Mouse (Mus musculus) forebrain, embryonic 12.5 days (tissue): ENCODE results near the gene Slc25a41. TPM values are rescaled to one million over a fixed set of nuclear protein-coding genes. Genes with fewer than 3 reads are reported as not detected.

Experiments
- ATAC-seq: fragments of 200-750 bp; cut with Nextera tagmentation; 2 replicates; pipeline ENCODE4 v1.8.0; 2017; ENCODE audit warnings: moderate TSS enrichment; ENCODE audit not compliant: low FRiP score
- H3K27ac ChIP-seq: fragments of 300-500 bp; sonication (generic); 2 replicates; pipeline ENCODE4 v1.5.1; 2016; ENCODE audit warnings: mild to moderate bottlenecking
- H3K27me3 ChIP-seq: fragments of 300-500 bp; sonication (generic); 2 replicates; pipeline ENCODE4 v1.6.1; 2016; ENCODE audit warnings: mild to moderate bottlenecking
- H3K36me3 ChIP-seq: fragments of 300-500 bp; sonication (generic); replicated peaks from 2 replicates; pipeline ENCODE4 v1.6.1; 2016; ENCODE audit warnings: mild to moderate bottlenecking
- H3K4me1 ChIP-seq: fragments of 300-500 bp; sonication (generic); 2 replicates; pipeline ENCODE4 v1.6.1; 2016
- H3K4me2 ChIP-seq: fragments of 300-500 bp; sonication (generic); 2 replicates; pipeline ENCODE4 v1.6.1; 2016; ENCODE audit warnings: mild to moderate bottlenecking, moderate library complexity
- H3K4me3 ChIP-seq: fragments of 300-500 bp; sonication (generic); replicated peaks from 2 replicates; pipeline ENCODE4 v1.5.1; 2016; ENCODE audit warnings: mild to moderate bottlenecking
- H3K9ac ChIP-seq: fragments of 300-500 bp; sonication (generic); 2 replicates; pipeline ENCODE4 v1.6.1; 2016; ENCODE audit warnings: mild to moderate bottlenecking
- H3K9me3 ChIP-seq: fragments of 300-500 bp; sonication (generic); 2 replicates; pipeline ENCODE4 v1.6.1; 2016
- WGBS: fragments of 180-500 bp; shearing (Covaris S2); methylation state at CpG from one replicate; pipeline ENCODE4 v1.1.7; 2016; 5-methylcytosine and 5-hydroxymethylcytosine counted together
- polyA plus RNA-seq: library from polyadenylated mRNA; unstranded; fragments of >200 nt; fragmentation: Nextera tagmentation; extraction: Ambion mirVana; gene quantifications from 2 replicates; pipeline ENCODE4 v1.2.1, GENCODE M21; 2016

Gene Slc25a41
- polyA plus RNA-seq, 1 experiment from 2014 or later, result not detected

GRCm38 (mm10) chr17:56986105-56986805 lies 55.2 kb downstream of the Slc25a41 start:
- no peak overlapping the region for H3K9ac ChIP-seq
- 0 out of 2 replicates have a peak, but pooled peaks cover 1% of the 10 kb centered on the region for H3K36me3 ChIP-seq
- no peak overlapping the region for H3K4me2 ChIP-seq
- no peak for ATAC-seq
- H3K4me1 ChIP-seq, result peaks cover 6% of the 10 kb centered on the region
- 83% methylated on average over 3 of the region's 3 CpGs for WGBS
- no peak overlapping the region for H3K27ac ChIP-seq
- peaks cover 3% of the 10 kb centered on the region; the same call in 1 of the 2 replicates for H3K27me3 ChIP-seq
- H3K9me3 ChIP-seq, result no peaks in the 10 kb centered on the region
- no peak overlapping the region for H3K4me3 ChIP-seq

- ATAC-seq, result no peak
- Histone ChIP-seq H3K9me3 (no peaks in the 10 kb centered on the region), H3K4me3 (no peak overlapping the region), H3K27ac (no peak overlapping the region), H3K4me1 (peaks cover under 1% of the 10 kb centered on the region; the same call in 1 of the 2 replicates), H3K4me2 (no peak overlapping the region), H3K9ac (no peak overlapping the region), H3K27me3 (peaks cover 3% of the 10 kb centered on the region; the same call in 1 of the 2 replicates), H3K36me3 (no peaks in the 10 kb centered on the region)
- 74% methylated on average over 3 of the region's 3 CpGs for WGBS
Observed at GRCm38 (mm10) chr17:56985656-56986055, 55.8 kb downstream of the Slc25a41 start.

GRCm38 (mm10) chr17:56984886-56985285 lies 56.6 kb downstream of the Slc25a41 start:
- Histone ChIP-seq H3K9ac (no peak overlapping the region), H3K4me3 (no peak overlapping the region), H3K36me3 (no peaks in the 10 kb centered on the region), H3K27ac (no peak overlapping the region), H3K4me2 (no peak overlapping the region), H3K9me3 (no peaks in the 10 kb centered on the region), H3K27me3 (peaks cover 3% of the 10 kb centered on the region; the same call in 1 of the 2 replicates), H3K4me1 (no peaks in the 10 kb centered on the region)
- no peak for ATAC-seq
- whole genome bisulfite sequencing, result 88% methylated on average over 9 of the region's 9 CpGs

Other genes with a start within 250 kb of the Slc25a41 start
- 7.2 and 7.8 TPM in 2 replicates for gene Rfx2, start 210.6 kb downstream of the Slc25a41 start, polyA plus RNA-seq
- gene Acsbg2, start 167.2 kb downstream of the Slc25a41 start, polyA plus RNA-seq, result not detected in 2 replicates
- gene 1700061G19Rik, start 166.2 kb downstream of the Slc25a41 start, polyA plus RNA-seq, result 0.50 and 0.59 TPM in 2 replicates
- 87.6 and 97.8 TPM in 2 replicates for gene Mllt1, start 106.2 kb downstream of the Slc25a41 start, polyA plus RNA-seq
- not detected in 2 replicates for gene Acer1, start 59.5 kb downstream of the Slc25a41 start, polyA plus RNA-seq
- 129 and 141 TPM in 2 replicates for gene Clpp, start 51.3 kb downstream of the Slc25a41 start, polyA plus RNA-seq
- 30.0 and 34.9 TPM in 2 replicates for gene Alkbh7, start 44.3 kb downstream of the Slc25a41 start, polyA plus RNA-seq
- gene Pspn, start 41.6 kb downstream of the Slc25a41 start, polyA plus RNA-seq, result 0.61 TPM in 1 of 2 replicates, not detected in the other
- gene Gtf2f1, start 30.4 kb downstream of the Slc25a41 start, polyA plus RNA-seq, result 80.9 and 81.8 TPM in 2 replicates
- gene Gm17949, start 30.2 kb downstream of the Slc25a41 start, polyA plus RNA-seq, result 0.45 and 0.64 TPM in 2 replicates
- gene Khsrp, start 10.1 kb downstream of the Slc25a41 start, polyA plus RNA-seq, result 62.8 and 70.7 TPM in 2 replicates
- 1.3 and 2.5 TPM in 2 replicates for gene Crb3, start 17.5 kb upstream of the Slc25a41 start, polyA plus RNA-seq
- gene Slc25a23, start 18.2 kb upstream of the Slc25a41 start, polyA plus RNA-seq, result 20.3 and 21.3 TPM in 2 replicates
- 5.2 and 5.9 TPM in 2 replicates for gene Dennd1c, start 36.9 kb upstream of the Slc25a41 start, polyA plus RNA-seq
- gene Tubb4a, start 46.1 kb upstream of the Slc25a41 start, polyA plus RNA-seq, result 121 and 145 TPM in 2 replicates
- 8.7 and 9.2 TPM in 2 replicates for gene Tnfsf9, start 63.7 kb upstream of the Slc25a41 start, polyA plus RNA-seq
- gene Cd70, start 108.1 kb upstream of the Slc25a41 start, polyA plus RNA-seq, result not detected in 2 replicates
- 0.13 TPM in 1 of 2 replicates, not detected in the other for gene Tnfsf14, start 152.5 kb upstream of the Slc25a41 start, polyA plus RNA-seq
- gene C3, start 186.5 kb upstream of the Slc25a41 start, polyA plus RNA-seq, result 0.04 and 0.14 TPM in 2 replicates
- gene Gpr108, start 206.8 kb upstream of the Slc25a41 start, polyA plus RNA-seq, result 20.1 and 20.9 TPM in 2 replicates
- gene Trip10, start 207.8 kb upstream of the Slc25a41 start, polyA plus RNA-seq, result 26.2 and 27.1 TPM in 2 replicates
- gene Vav1, start 237.4 kb upstream of the Slc25a41 start, polyA plus RNA-seq, result 1.2 and 1.4 TPM in 2 replicates